Mouse (Mus musculus): ENCODE results near the gene Krtap9-3. TPM values are rescaled to one million over a fixed set of nuclear protein-coding genes. Genes with fewer than 3 reads are reported as not detected.
A peak's percentile ranks its signal among the peaks of the same experiment; 100 is the strongest.

The Krtap9-3 gene
- total and polyA plus RNA-seq, 2 experiments from 2014 or later = not detected

GRCm38 (mm10) chr11:99590981-99591380 lies 6.9 kb downstream of the Krtap9-3 start, which contains the start of gene Krtap1-3:
Gene Krtap1-3 (minus strand): TSS chr11:99591339.
- no peak for ATAC-seq
- 81% methylated on average over 6 of the region's 6 CpGs for WGBS
- Histone ChIP-seq H3K27me3 (ENCODE audit: insufficient read depth, low read length) (no peaks in the 10 kb centered on the region), H3K4me3 (ENCODE audit: low read depth, low read length) (no peak within 1 kb of the TSS), H3K9me3 (ENCODE audit: low read length) (no peaks in the 10 kb centered on the region), H3K36me3 (ENCODE audit: insufficient read depth) (no peaks in the 10 kb centered on the region), H3K27ac (ENCODE audit: low read depth, low read length) (no peak within 1 kb of the TSS), H3K9ac (no peak within 1 kb of the TSS), H3K4me2 (ENCODE audit: low read depth) (no peak within 1 kb of the TSS), H3K4me1 (ENCODE audit: insufficient read depth) (no peaks in the 10 kb centered on the region)
- no peak for DNase-seq
- no peak for TF ChIP-seq CTCF (IDR thresholded peaks at IDR 0.05; ENCODE audit: low read depth)

- no peak overlapping the region for H3K4me3 ChIP-seq (ENCODE audit: low read depth, low read length)
- no peak overlapping the region for H3K27ac ChIP-seq (ENCODE audit: low read depth, low read length)
- 59% methylated on average over 7 of the region's 7 CpGs for WGBS
- H3K27me3 ChIP-seq (ENCODE audit: insufficient read depth, low read length) = no peaks in the 10 kb centered on the region
- no peaks in the 10 kb centered on the region for H3K36me3 ChIP-seq (ENCODE audit: insufficient read depth)
- H3K4me2 ChIP-seq (ENCODE audit: low read depth) = no peak overlapping the region
- TF ChIP-seq CTCF (IDR thresholded peaks at IDR 0.05; ENCODE audit: low read depth) = no peak
- no peaks in the 10 kb centered on the region for H3K9me3 ChIP-seq (ENCODE audit: low read length)
- DNase-seq = peak; percentile 24
- no peak for ATAC-seq
- no peak overlapping the region for H3K9ac ChIP-seq
- no peaks in the 10 kb centered on the region for H3K4me1 ChIP-seq (ENCODE audit: insufficient read depth)
These were observed 12.8 kb downstream of the Krtap9-3 start for GRCm38 (mm10) chr11:99585096-99585495.

- 80% methylated on average over 5 of the region's 5 CpGs for WGBS
- Histone ChIP-seq H3K27ac (ENCODE audit: low read depth, low read length) (no peak within 1 kb of the TSS), H3K9me3 (ENCODE audit: low read length) (no peaks in the 10 kb centered on the region), H3K4me1 (ENCODE audit: insufficient read depth) (no peaks in the 10 kb centered on the region), H3K36me3 (ENCODE audit: insufficient read depth) (no peaks in the 10 kb centered on the region), H3K4me3 (ENCODE audit: low read depth, low read length) (no peak within 1 kb of the TSS), H3K4me2 (ENCODE audit: low read depth) (no peak within 1 kb of the TSS), H3K27me3 (ENCODE audit: insufficient read depth, low read length) (no peaks in the 10 kb centered on the region), H3K9ac (no peak within 1 kb of the TSS)
- no peak for TF ChIP-seq CTCF (IDR thresholded peaks at IDR 0.05; ENCODE audit: low read depth)
- DNase-seq (no peak), ATAC-seq (no peak)
These were observed 14.6 kb downstream of the Krtap9-3 start, which contains the start of gene Krtap1-4 for GRCm38 (mm10) chr11:99583245-99583704. Gene Krtap1-4 (minus strand): TSS chr11:99583654.

- H3K4me2 ChIP-seq (ENCODE audit: low read depth) = no peak overlapping the region
- H3K4me3 ChIP-seq (ENCODE audit: low read depth, low read length) = no peak overlapping the region
- no peak overlapping the region for H3K27ac ChIP-seq (ENCODE audit: low read depth, low read length)
- no peaks in the 10 kb centered on the region for H3K9me3 ChIP-seq (ENCODE audit: low read length)
- no peaks in the 10 kb centered on the region for H3K27me3 ChIP-seq (ENCODE audit: insufficient read depth, low read length)
- no peak for TF ChIP-seq CTCF (IDR thresholded peaks at IDR 0.05; ENCODE audit: low read depth)
- no peaks in the 10 kb centered on the region for H3K36me3 ChIP-seq (ENCODE audit: insufficient read depth)
- ATAC-seq (no peak), DNase-seq (no peak)
- 65% methylated on average over 6 of the region's 6 CpGs for WGBS
- no peak overlapping the region for H3K9ac ChIP-seq
- H3K4me1 ChIP-seq (ENCODE audit: insufficient read depth) = no peaks in the 10 kb centered on the region
These were observed 16.3 kb downstream of the Krtap9-3 start for GRCm38 (mm10) chr11:99581564-99581963.

GRCm38 (mm10) chr11:99581051-99581450 lies 16.9 kb downstream of the Krtap9-3 start:
- Histone ChIP-seq H3K4me1 (ENCODE audit: insufficient read depth) (no peaks in the 10 kb centered on the region), H3K36me3 (ENCODE audit: insufficient read depth) (no peaks in the 10 kb centered on the region), H3K4me2 (ENCODE audit: low read depth) (no peak overlapping the region), H3K9me3 (ENCODE audit: low read length) (no peaks in the 10 kb centered on the region), H3K27ac (ENCODE audit: low read depth, low read length) (no peak overlapping the region), H3K9ac (no peak overlapping the region), H3K27me3 (ENCODE audit: insufficient read depth, low read length) (no peaks in the 10 kb centered on the region), H3K4me3 (ENCODE audit: low read depth, low read length) (no peak overlapping the region)
- 88% methylated on average over 5 of the region's 5 CpGs for WGBS
- TF ChIP-seq CTCF (IDR thresholded peaks at IDR 0.05; ENCODE audit: low read depth) = no peak
- ATAC-seq (no peak), DNase-seq (no peak)

- no peak within 1 kb of the TSS for H3K4me3 ChIP-seq (ENCODE audit: low read depth, low read length)
- DNase-seq (no peak), ATAC-seq (no peak)
- 88% methylated on average over 6 of the region's 6 CpGs for WGBS
- H3K9ac ChIP-seq = no peak within 1 kb of the TSS
- H3K27ac ChIP-seq (ENCODE audit: low read depth, low read length) = no peak within 1 kb of the TSS
- no peak for TF ChIP-seq CTCF (IDR thresholded peaks at IDR 0.05; ENCODE audit: low read depth)
- no peaks in the 10 kb centered on the region for H3K9me3 ChIP-seq (ENCODE audit: low read length)
- H3K4me1 ChIP-seq (ENCODE audit: insufficient read depth) = no peaks in the 10 kb centered on the region
- H3K4me2 ChIP-seq (ENCODE audit: low read depth) = no peak within 1 kb of the TSS
- no peaks in the 10 kb centered on the region for H3K27me3 ChIP-seq (ENCODE audit: insufficient read depth, low read length)
- no peaks in the 10 kb centered on the region for H3K36me3 ChIP-seq (ENCODE audit: insufficient read depth)
These were observed 17.3 kb downstream of the Krtap9-3 start, which contains the start of gene Krtap1-5 for GRCm38 (mm10) chr11:99580636-99581035. Gene Krtap1-5 (minus strand): TSS chr11:99581016.

- ATAC-seq = peak; percentile 76; the same call in 1 of the 2 replicates
- 7% methylated on average over 7 of the region's 7 CpGs for WGBS
- no peaks in the 10 kb centered on the region for H3K36me3 ChIP-seq (ENCODE audit: insufficient read depth)
- no peaks in the 10 kb centered on the region for H3K27me3 ChIP-seq (ENCODE audit: insufficient read depth, low read length)
- H3K9ac ChIP-seq = no peak overlapping the region
- no peaks in the 10 kb centered on the region for H3K4me1 ChIP-seq (ENCODE audit: insufficient read depth)
- TF ChIP-seq CTCF (IDR thresholded peaks at IDR 0.05; ENCODE audit: low read depth) = peak; percentile 84
- peak; percentile 70 for DNase-seq
- no peak overlapping the region for H3K27ac ChIP-seq (ENCODE audit: low read depth, low read length)
- H3K4me2 ChIP-seq (ENCODE audit: low read depth) = peak overlapping the region; percentile 33; the same call in 1 of the 2 replicates
- H3K9me3 ChIP-seq (ENCODE audit: low read length) = no peaks in the 10 kb centered on the region
- H3K4me3 ChIP-seq (ENCODE audit: low read depth, low read length) = no peak overlapping the region
These were observed 23.8 kb downstream of the Krtap9-3 start for GRCm38 (mm10) chr11:99574106-99574505.
